Mouse (Mus musculus): Measurements from ENCODE around the gene Bcl3.

DNA sequence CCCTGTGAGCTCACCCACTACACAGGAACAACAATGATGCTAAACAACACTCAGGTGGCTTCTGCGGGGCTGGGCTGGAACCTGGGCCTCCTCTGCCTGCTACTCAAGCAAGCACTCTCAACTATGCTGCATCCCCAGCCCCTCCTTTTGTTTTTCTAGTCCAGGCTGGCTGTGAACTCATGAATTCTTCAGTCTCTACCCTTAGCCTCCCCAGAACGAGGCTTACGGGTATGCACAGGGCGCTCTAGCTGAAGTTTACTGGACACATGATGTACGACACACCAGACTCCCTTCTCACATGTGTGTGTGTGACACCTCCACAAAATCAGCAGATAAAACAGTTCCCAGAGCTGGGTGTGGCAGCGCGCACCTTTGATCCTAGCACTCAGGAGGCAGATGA is 3.7 kb downstream of the Bcl3 start:
- no peak for TF ChIP-seq EP300 (IDR thresholded peaks at IDR 0.05; ENCODE audit: low read depth)
- TF ChIP-seq CTCF (IDR thresholded peaks at IDR 0.05; ENCODE audit: low read depth) = no peak
